Mouse (Mus musculus) monocyte, adult 5-6 weeks (primary cell): Measurements from ENCODE around the gene Thap11. TPM values are rescaled to one million over a fixed set of nuclear protein-coding genes. Genes with fewer than 3 reads are reported as not detected.

Experiments used
- ATAC-seq: fragments of 153-309, 156-312 bp; replicated peaks from 2 replicates; pipeline ENCODE4 v1.8.0; 2017; ENCODE audit warnings: mild to moderate bottlenecking; ENCODE audit not compliant: low TSS enrichment, insufficient number of reproducible peaks, severe bottlenecking, poor library complexity, low FRiP score
- total RNA-seq: library from RNA; stranded (forward); fragments of 200-1000, 200-491, 200-594 nt; gene quantifications from 3 replicates; pipeline ENCODE4 v1.2.3, GENCODE M21; 2017

Gene Thap11
- total RNA-seq, 1 experiment from 2014 or later: 20.9 TPM

DNA sequence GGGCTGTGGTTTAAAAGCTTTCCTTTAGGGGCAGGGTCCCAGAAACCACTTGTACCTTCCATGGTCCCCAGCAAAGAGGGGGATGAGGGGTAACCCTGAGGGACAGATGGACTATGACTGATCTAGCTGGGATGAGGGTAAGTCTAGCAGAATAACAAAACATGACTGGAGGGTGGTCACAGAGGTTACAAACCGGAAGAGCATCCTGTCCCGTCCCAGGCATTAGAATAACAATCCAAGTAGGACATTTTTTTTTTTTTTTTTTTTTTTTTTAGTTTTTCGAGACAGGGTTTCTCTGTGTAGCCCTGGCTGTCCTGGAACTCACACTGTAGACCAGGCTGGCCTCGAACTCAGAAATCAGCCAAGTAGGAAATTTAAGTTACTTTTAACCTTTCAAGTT lies 4.9 kb upstream of the Thap11 start:
- ATAC-seq: no peak

DNA sequence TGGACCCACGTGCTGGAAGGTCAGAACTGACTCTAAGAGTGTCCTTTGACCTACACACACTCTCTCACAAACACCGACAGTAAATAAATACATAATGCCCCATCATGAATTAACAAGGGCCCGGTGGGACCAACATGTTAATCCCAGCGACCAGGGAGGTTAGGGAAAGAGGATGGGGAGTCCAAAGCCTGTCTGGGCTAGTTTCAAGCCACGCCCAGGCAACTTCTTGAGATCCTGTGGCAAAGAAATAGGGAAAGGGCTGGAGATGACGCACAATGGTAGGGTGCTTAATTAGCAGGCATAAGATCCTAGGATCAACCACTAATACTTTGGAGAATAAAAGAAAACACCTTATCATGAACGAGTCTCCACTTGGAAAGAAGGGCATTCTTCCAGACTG lies 4.3 kb upstream of the Thap11 start:
- no peak for ATAC-seq

DNA sequence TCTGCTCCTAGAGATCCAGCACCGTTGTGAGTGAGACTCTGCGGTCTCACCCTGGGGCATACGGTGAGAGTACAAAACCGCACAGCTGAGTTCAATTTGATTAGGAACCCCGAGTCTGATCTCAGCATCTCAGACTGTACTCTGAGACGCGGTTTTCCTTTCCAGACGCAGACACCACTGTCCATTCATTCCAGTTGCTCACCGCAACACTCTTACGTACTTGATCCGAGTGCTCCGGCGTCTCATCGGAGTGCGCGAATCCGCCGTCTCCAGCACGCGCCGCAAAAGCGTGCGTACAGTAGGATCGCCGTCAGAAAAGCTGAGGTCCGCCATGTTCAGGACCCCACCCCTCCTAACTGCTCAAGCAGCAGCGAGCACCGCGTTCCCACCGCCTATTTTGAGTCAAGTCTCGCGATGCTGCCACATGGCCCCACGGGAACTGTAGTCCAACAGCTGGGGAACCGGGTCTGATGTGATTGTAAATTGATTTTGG lies 3.2 kb upstream of the Thap11 start:
- peak; percentile 67 for ATAC-seq

DNA sequence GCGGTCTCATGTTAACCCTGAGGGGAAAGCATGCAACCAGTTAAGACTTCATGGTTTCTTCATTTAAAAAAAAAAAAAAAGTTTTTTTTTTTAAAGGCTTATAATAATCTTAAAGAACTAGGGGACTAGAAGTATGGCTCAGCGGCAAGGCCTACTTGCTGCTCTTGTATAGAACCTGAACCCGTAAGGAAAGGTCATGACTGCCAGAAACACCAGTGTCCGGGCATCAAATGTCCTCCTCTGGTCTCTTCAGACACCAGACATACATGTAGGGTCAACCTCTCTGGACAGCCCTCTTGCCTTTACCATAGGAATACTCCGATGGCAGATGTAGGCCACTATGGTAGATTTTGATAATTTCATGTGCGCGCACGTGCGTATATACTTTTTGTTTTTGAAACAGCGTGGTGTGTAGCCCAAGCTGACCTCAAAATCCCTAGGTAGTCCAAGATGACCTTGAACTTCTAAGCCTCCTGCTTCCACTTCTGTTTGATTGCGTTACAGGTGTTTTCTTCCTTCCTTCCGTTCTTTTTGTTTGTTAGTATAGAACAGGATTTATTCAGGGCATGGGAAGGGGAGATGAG lies 2.7 kb upstream of the Thap11 start:
- no peak for ATAC-seq

DNA sequence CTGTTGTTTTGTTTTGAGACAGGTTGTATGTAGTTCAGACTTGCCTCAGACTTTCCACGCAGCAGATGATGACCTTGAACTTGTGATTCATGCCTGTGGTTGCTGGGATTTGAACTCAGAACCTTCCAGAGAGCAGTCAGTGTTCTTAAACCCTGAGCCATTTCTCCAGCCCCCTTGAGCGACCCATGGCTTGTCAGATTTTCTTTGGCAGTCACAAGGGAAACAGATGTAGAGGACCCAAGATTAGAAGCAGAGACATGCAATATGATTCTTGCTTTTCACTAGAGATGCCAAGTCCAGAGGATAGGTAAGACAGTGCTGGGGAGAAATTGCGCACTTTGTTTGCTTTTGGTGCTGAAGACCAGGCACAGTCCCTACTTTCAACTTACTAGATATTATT lies 1.8 kb upstream of the Thap11 start, which contains the start of gene Cenpt:
TSS of gene Cenpt (minus strand) at position 101 of the 400 bp plus-strand sequence.
- ATAC-seq: no peak

DNA sequence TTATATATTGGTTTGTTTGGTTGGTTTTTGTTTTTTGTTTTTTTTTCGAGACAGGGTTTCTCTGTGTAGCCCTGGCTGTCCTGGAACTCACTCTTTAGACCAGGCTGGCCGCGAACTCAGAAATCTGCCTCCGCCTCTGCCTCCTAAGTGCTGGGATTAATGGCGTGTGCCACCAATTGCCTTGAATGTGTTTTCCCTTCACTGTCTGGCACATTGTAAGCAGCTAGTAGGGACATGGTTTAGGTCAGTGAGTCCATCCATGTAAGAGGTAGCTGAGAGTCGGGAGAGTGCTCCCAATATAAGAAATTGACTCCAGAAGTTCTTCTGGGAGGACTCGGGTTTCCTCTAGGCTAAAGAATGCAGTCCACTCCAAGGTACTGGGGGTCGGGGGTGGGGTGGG lies 629 bp upstream of the Thap11 start:
- no peak for ATAC-seq

DNA sequence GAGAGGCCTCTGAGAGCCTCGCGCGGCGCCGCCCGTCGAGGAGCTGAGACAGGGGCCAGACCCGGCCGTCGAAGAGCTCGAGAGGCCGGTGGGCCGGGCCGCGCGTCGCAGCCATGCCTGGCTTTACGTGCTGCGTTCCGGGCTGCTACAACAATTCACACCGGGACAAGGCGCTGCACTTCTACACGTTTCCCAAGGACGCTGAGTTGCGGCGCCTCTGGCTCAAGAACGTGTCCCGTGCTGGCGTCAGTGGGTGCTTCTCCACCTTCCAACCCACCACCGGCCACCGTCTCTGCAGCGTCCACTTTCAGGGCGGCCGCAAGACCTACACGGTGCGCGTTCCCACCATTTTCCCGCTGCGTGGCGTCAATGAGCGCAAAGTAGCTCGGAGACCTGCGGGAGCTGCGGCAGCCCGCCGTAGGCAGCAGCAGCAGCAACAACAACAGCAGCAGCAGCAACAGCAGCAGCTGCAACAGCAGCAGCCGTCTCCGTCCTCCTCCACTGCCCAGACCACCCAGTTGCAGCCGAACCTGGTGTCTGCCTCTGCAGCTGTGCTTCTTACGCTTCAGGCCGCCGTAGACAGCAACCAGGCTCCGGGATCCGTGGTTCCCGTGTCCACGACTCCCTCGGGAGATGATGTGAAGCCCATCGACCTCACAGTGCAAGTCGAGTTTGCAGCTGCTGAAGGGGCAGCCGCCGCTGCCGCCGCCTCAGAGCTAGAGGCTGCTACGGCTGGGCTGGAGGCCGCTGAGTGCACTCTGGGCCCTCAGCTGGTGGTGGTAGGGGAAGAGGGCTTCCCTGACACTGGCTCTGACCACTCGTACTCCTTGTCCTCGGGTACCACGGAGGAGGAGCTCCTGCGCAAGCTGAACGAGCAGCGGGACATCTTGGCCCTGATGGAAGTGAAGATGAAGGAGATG lies 576 bp downstream of the Thap11 start:
- ATAC-seq: no peak

DNA sequence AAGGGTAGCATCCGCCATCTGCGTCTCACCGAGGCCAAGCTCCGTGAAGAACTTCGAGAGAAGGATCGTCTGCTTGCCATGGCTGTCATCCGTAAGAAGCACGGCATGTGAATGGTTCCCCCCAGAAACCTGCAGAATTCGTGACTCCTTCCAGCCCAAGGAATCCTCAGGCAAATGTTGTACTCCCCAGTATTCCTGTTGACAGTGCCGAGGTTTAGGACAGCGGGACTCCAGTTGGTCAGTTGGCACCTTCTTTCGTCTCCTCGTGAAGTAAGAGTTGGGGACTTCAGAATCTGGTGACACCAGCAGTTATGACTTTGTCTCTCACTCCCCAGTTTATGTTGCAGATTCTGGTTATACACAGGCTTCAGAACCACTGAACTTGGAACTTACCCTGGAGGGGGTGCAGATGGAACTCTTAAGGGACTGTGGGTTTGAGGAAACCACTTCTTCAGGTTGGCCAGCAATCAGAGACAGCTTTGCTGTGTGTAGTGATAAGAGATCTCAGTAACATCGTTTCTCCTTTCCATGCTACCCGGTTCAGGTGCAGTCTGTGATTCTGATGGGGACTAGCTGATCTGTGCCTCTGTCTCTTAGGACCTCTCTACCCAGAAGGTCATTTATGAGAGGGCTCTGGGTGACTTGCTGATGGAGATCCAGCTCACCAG lies 1.4 kb downstream of the Thap11 start:
- no peak for ATAC-seq

DNA sequence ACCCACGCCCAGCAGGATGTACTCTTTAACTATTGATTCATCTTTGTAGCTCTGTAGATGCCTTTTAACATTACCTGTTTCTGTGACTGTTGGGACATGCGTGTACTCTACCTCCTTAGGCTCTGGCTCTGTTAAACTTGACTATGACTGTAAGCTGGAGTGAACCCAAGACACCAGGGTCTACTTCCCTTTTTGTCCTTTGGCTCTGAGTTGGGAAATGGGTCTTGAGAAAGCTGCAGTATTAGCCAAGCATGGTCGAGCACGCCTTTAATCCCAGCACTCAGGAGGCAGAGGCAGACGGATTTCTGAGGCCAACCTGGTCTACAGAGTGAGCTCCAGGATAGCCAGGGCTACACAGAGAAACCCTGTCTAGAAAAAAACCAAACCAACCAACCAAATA lies 3.6 kb downstream of the Thap11 start:
- peak; percentile 49 for ATAC-seq

DNA sequence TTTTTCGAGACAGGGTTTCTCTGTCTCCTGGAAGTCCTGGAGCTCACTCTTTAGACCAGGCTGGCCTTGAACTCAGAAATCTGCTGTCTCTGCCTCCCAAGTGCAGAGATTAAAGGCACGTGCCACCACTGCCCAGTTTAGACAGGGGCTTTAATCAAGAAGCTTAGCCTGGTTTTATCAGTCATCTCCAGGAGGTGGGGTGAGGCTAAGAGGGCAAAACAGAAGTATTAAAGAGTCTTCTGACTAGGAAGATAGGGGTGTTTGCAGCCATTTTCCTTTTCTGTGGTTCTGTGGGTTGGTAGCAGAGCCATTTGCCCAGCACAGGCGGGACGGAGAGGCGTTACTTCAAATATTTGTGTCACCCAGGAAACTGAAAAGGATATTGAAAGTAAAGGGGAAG lies 4.4 kb downstream of the Thap11 start:
- no peak for ATAC-seq

DNA sequence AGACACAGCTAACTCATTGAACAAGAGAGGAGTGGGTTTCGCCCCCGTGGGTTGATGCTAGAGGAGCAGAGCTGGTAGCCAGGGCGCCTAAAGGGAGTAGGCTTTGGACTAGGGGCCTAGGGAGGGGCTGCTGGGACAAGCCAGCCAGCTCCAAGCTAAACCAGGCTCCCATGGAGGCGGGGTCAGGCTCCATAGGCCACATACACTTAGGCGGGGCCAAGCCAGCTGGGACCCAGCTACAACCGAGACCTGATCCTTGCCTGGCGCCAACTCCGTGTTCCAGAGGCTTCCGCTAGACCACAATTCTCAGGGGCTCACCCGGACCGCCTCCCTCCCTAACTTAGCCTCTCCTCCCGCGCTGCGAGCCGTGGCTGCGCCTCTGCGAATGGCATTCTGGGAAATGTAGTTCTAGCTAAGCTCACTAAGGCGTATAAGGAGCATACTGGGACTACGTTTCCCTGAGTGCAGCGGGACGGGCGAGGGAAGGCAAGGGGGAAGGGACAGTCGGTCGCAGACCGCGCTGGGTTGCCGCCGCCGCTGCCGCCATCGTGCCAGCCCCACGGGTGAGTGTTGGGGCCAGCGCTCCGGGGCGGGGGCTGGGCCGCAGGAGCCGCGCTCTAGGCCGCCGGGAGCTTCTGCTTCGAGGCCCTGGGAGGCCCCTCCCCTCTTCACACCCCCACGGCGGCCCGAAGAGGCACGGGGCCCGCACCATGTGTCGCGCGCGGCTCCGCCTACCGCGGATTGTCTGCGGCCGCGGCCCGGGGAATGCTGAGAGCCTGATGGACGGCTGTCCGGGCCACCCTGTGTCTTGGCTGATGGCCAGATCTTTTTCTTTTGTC lies 5.4 kb downstream of the Thap11 start, which contains the start of gene Nutf2:
TSS of gene Nutf2 (plus strand) at position 438 of the 839 bp plus-strand sequence.
- ATAC-seq: peak; percentile 95

DNA sequence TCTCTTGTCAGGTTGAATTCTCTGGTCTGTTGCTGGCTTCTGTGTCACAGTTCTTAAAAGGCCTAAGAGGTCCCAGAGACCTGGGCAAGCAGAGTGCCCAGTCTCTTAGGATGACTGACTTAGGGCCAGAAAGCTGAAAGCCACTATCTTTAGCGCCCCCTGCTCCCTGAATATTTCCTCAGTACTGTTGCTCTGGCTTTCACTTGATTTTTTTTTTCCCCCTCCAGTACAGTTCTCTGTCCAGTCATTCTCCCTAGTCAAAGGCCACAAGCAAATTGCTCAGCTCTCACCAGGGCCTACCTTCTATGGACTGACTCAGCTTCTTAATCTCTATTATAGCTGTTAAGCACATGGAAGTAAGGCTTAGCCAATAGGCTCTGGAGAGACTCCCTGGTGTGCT lies 7.0 kb downstream of the Thap11 start:
- ATAC-seq: no peak

DNA sequence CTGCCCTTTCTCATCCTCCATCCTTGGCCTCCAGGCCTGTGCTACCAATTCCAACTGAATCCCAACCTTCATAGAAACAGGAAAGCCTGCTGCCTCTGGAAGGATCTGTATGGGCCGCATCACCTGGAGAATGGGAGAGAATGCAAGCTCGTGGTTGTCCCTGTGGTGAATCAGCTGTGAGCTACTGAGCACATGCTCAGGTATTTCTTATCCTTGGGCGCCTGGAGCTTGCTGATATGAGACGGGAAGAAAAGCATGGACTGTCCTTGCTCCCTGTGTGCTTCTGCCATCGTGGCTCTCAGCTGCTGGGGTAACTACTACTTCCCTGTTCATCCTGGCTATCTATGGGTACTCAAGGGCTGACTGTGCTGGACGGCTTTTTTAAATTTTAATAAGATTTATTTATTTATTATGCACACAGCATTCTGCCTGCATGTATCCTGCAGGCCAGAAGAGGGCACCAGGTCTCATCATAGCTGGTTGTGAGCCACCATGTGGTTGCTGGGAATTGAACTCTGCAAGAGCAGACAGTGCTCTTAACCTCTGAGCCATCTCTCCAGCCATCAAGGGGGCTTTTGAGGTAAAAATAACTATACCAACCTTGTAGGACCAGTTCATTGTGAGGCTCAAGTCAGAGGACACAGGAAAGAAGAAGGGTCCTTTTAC lies 11.6 kb downstream of the Thap11 start:
- ATAC-seq: no peak

DNA sequence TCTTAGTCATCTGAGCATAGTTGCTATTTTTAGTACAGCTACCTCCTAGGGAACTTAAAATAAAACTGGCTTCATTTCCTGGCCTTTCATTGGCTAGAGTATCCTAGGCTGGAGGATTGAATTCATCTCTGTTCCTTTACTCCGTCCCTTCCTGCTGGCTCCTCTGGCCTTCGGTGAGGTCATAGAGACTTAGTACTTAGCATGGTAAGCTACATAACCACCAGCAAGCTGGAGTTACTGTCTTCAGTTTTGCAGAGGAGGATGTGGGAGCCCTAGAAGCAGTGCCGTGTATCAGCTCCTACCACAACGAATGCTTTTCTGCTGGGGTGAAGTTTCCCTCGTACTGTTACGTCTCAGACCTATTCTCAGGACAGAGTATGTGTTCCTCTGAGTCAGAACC lies 19.4 kb downstream of the Thap11 start:
- no peak for ATAC-seq

DNA sequence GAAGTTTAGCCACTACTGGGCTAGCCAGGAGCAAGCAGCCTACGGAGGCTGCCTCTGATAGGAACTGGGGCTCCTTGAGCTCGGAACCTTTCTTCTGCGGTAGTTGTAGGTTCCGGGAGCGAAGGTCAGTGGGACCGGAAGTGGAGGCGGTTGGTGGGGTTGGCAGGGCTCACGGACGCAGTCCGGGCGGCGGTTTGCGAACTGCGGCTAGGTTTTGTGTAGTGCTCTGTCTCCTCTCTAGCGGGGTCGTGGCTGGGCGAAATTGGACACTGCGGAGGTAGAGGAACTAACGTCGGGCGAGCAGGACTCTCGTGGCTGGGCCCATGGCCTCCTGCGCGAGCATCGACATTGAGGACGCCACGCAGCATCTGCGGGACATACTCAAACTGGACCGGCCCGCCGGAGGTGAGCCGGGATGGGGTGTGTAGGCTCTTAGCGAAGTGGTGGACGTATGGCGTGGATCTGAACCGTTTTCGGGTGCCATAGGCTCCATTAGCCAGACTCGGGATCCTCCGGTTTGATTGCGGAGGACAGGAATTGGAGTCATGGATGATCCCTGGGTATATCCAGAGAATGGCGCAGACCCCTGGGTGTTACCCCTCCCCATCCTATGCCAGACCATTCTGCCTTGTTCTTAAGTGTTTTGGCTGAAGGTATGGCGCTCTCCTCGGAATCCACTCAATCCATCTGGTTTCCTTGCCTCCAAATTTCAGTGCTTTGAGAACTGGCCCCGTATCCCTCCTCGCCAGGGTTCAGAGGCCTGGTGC lies 26.0 kb downstream of the Thap11 start, which contains the start of gene Edc4:
TSS of gene Edc4 (plus strand) at position 128 of the 767 bp plus-strand sequence.
- peak; percentile 95 for ATAC-seq

DNA sequence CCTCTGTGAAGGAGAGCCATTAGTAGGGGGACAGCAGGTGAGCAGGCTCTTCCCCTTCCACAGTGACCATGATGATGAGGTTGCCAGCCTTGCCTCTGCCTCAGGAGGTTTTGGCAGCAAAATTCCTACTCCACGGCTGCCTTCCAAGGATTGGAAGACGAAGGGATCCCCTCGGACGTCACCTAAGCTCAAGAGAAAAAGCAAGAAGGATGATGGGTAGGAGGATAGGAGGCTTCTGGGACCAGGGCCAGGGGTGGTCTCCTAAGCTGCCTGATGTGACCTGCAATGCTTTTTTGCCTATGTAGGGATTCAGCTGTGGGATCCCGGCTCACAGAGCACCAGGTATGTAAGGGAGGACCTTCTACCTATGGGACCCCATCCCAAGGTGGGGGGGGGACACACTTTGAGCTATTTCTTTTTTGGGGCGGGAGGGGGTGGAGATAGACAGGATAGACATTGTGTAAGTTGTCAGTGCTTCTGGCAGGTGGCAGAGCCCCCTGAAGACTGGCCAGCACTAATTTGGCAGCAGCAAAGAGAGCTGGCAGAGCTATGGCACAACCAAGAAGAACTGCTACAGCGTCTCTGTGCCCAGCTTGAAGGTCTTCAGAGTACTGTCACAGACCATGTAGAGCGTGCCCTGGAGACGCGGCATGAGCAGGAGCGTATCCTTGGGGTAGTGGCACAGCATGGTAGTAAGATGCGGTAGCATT lies 35.0 kb downstream of the Thap11 start:
- ATAC-seq: no peak

DNA sequence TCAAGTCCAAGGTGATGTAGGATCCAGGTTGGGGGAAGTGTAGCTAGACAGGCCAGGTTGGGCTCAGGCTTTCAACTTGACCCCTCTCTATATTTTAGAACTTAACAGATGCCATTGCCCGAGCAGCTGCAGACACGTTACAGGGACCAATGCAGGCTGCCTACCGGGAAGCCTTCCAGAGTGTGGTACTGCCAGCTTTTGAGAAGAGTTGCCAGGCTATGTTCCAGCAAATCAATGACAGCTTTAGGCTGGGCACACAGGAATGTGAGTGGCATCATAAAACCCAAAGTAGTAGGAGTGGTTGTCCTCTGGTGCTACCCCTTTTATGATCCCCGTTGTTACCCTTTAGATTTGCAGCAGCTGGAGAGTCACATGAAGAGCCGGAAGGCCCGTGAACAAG lies 35.9 kb downstream of the Thap11 start:
- no peak for ATAC-seq
